In the genomic region with DNA sequence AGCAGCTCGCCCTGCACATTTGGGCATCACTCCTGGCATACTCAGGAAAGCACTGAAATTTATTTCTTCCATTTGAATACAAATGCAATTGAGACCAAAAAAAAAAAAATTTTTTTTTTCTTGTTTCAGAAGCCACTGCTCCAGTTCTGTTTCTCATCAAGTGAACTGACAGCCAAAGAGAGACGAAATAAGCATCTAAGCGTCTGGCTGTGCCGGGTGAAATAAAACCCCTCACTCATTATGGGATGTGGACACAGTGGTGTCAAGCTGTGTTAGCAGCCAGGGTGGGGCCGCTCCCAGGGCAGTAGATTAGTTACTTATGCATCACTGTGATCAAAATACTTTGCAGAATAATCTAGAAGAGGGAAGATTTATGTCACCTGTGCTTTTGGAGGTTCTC, we compare ENCODE assay signal across 24 mouse cellular contexts.
DNase-seq lines count a peak whose midpoint lies in the region; ATAC-seq and TF ChIP-seq lines count a peak whose summit lies in the region.
"Had no signal": no experiment of that assay in that cellular context is flagged by ENCODE, and none has a peak within 500 bp of the region (broad histone marks: within the 10 kb centered on the region; RNA-seq: fewer than 3 reads in every experiment).

No protein-coding gene starts in this region.

- H3K27me3 ChIP-seq in heart, embryonic 10.5 days (ENCODE audit: insufficient read depth, poor library complexity, severe bottlenecking), result no peaks in the 10 kb centered on the region
- no peaks in the 10 kb centered on the region for H3K27me3 ChIP-seq in heart, embryonic 11.5 days (ENCODE audit: control insufficient read depth, insufficient read depth, low read length)
- H3K27me3 ChIP-seq in stomach, embryonic 14.5 days (ENCODE audit: control insufficient read depth, insufficient read depth, low read length), result no peaks in the 10 kb centered on the region
- H3K27me3 ChIP-seq in stomach, postnatal 0 days (ENCODE audit: control insufficient read depth, insufficient read depth, low read length), result no peaks in the 10 kb centered on the region
- peaks cover 2% of the 10 kb centered on the region; the same call in 1 of the 2 replicates for H3K27me3 ChIP-seq in embryonic facial prominence, embryonic 13.5 days
- H3K27me3 ChIP-seq: embryonic facial prominence, embryonic 15.5 days; heart, embryonic 13.5 days had no signal

- TF ChIP-seq CTCF in stomach, postnatal 0 days (IDR thresholded peaks at IDR 0.05; ENCODE audit: low read depth), result no peak

- no peak overlapping the region for H3K4me3 ChIP-seq in heart, embryonic 10.5 days
- H3K4me3 ChIP-seq in heart, embryonic 11.5 days (ENCODE audit: low read depth, low read length), result no peak overlapping the region
- H3K4me3 ChIP-seq in stomach, embryonic 14.5 days (ENCODE audit: low read depth, low read length), result no peak overlapping the region
- H3K4me3 ChIP-seq in stomach, postnatal 0 days (ENCODE audit: low read depth, low read length), result no peak overlapping the region
- no peak overlapping the region for H3K4me3 ChIP-seq in embryonic facial prominence, embryonic 13.5 days
- H3K4me3 ChIP-seq: embryonic facial prominence, embryonic 15.5 days; gastrocnemius, adult 2 months; heart, embryonic 13.5 days had no signal

- TF ChIP-seq EP300 in stomach, postnatal 0 days (optimal IDR thresholded peaks at IDR 0.05), result no peak

- H3K36me3 ChIP-seq in heart, embryonic 10.5 days, result no peaks in the 10 kb centered on the region
- no peaks in the 10 kb centered on the region for H3K36me3 ChIP-seq in heart, embryonic 11.5 days (ENCODE audit: control insufficient read depth, insufficient read depth, low read length)
- H3K36me3 ChIP-seq in stomach, embryonic 14.5 days (ENCODE audit: control insufficient read depth, insufficient read depth, low read length), result no peaks in the 10 kb centered on the region
- H3K36me3 ChIP-seq in stomach, postnatal 0 days (ENCODE audit: control insufficient read depth, insufficient read depth, low read length), result no peaks in the 10 kb centered on the region
- no peaks in the 10 kb centered on the region for H3K36me3 ChIP-seq in embryonic facial prominence, embryonic 13.5 days
- H3K36me3 ChIP-seq: embryonic facial prominence, embryonic 15.5 days; G1E; heart, embryonic 13.5 days had no signal

- ATAC-seq in heart, embryonic 11.5 days (replicated peaks; ENCODE audit: insufficient number of reproducible peaks, low FRiP score, low TSS enrichment), result no peak
- ATAC-seq in stomach, embryonic 14.5 days (ENCODE audit: insufficient number of reproducible peaks, insufficient read depth, low FRiP score, low read depth), result no peak
- ATAC-seq in stomach, postnatal 0 days (ENCODE audit: low FRiP score, low TSS enrichment), result no peak
- no peak for ATAC-seq in embryonic facial prominence, embryonic 13.5 days (ENCODE audit: insufficient number of reproducible peaks, insufficient read depth, low FRiP score, low TSS enrichment, low read depth)
- ATAC-seq in megakaryocyte-erythroid progenitor cell, adult 5-6 weeks (replicated peaks; ENCODE audit: low FRiP score, low TSS enrichment, poor library complexity, severe bottlenecking), result no peak
- ATAC-seq: forebrain, embryonic 14.5 days; forebrain, postnatal 0 days; Patski had no signal

- WGBS in heart, embryonic 10.5 days, result 39% methylated on average over 5 of the region's 5 CpGs
- WGBS in heart, embryonic 11.5 days (ENCODE audit: insufficient replicate concordance), result 48% methylated on average over 5 of the region's 5 CpGs
- 26% methylated on average over 5 of the region's 5 CpGs for WGBS in stomach, embryonic 14.5 days
- 31% methylated on average over 5 of the region's 5 CpGs for WGBS in stomach, postnatal 0 days
- 23% methylated on average over 5 of the region's 5 CpGs for WGBS in embryonic facial prominence, embryonic 13.5 days

- H3K4me2 ChIP-seq in heart, embryonic 11.5 days, result no peak overlapping the region
- H3K4me2 ChIP-seq in stomach, embryonic 14.5 days (replicated peaks; ENCODE audit: low read depth, low read length), result no peak overlapping the region
- no peak overlapping the region for H3K4me2 ChIP-seq in stomach, postnatal 0 days (replicated peaks; ENCODE audit: low read depth)
- no peak overlapping the region for H3K4me2 ChIP-seq in embryonic facial prominence, embryonic 13.5 days
- H3K4me2 ChIP-seq: embryonic facial prominence, embryonic 15.5 days; heart, embryonic 13.5 days had no signal

- no peak for DNase-seq in heart, embryonic 10.5 days (ENCODE audit: low spot score)
- DNase-seq in stomach, postnatal 0 days (ENCODE audit: low spot score), result no peak
- DNase-seq in urinary bladder, adult 2 months (ENCODE audit: low spot score), result no peak
- DNase-seq: adrenal gland, postnatal 10 days; B cell, adult 2 months; cerebellum, adult 18-20 months; cerebellum, adult 9-10 months; cerebellum, postnatal 14 days; forebrain, postnatal 0 days; gastrocnemius, adult 2 months; gastrocnemius, postnatal 14 days; heart, adult 11 months; heart, postnatal 14 days; heart, postnatal 4 days; kidney, adult 11 months had no signal

- H3K9me3 ChIP-seq in heart, embryonic 10.5 days, result no peaks in the 10 kb centered on the region
- no peaks in the 10 kb centered on the region for H3K9me3 ChIP-seq in heart, embryonic 11.5 days (replicated peaks; ENCODE audit: control insufficient read depth, low read length)
- no peaks in the 10 kb centered on the region for H3K9me3 ChIP-seq in stomach, embryonic 14.5 days (ENCODE audit: control insufficient read depth, low read depth, low read length)
- no peaks in the 10 kb centered on the region for H3K9me3 ChIP-seq in stomach, postnatal 0 days (ENCODE audit: control insufficient read depth, low read length)
- H3K9me3 ChIP-seq in embryonic facial prominence, embryonic 13.5 days, result no peaks in the 10 kb centered on the region
- H3K9me3 ChIP-seq: embryonic facial prominence, embryonic 15.5 days; G1E; heart, embryonic 13.5 days had no signal

- no peak overlapping the region for H3K9ac ChIP-seq in heart, embryonic 11.5 days (ENCODE audit: low read depth, low read length)
- no peak overlapping the region for H3K9ac ChIP-seq in stomach, embryonic 14.5 days (replicated peaks; ENCODE audit: low read depth, low read length)
- H3K9ac ChIP-seq in stomach, postnatal 0 days (ENCODE audit: low read length), result no peak overlapping the region
- no peak overlapping the region for H3K9ac ChIP-seq in embryonic facial prominence, embryonic 13.5 days
- H3K9ac ChIP-seq: embryonic facial prominence, embryonic 15.5 days; forebrain, postnatal 0 days; heart, embryonic 13.5 days had no signal

- 0 out of 2 replicates have a peak overlapping the region, but pooled peaks have one; percentile 42 for H3K27ac ChIP-seq in heart, embryonic 10.5 days
- H3K27ac ChIP-seq in heart, embryonic 11.5 days (ENCODE audit: low read depth, low read length), result no peak overlapping the region
- H3K27ac ChIP-seq in stomach, embryonic 14.5 days (ENCODE audit: low read length), result peak overlapping the region; percentile 15; the same call in 1 of the 2 replicates
- no peak overlapping the region for H3K27ac ChIP-seq in stomach, postnatal 0 days (replicated peaks)
- peak overlapping the region; percentile 16; the same call in 1 of the 2 replicates for H3K27ac ChIP-seq in embryonic facial prominence, embryonic 13.5 days
- H3K27ac ChIP-seq: embryonic facial prominence, embryonic 15.5 days; gastrocnemius, adult 2 months; heart, embryonic 13.5 days had no signal

- peaks cover 25% of the 10 kb centered on the region for H3K4me1 ChIP-seq in heart, embryonic 10.5 days
- peaks cover 8% of the 10 kb centered on the region; the same call in 1 of the 2 replicates for H3K4me1 ChIP-seq in heart, embryonic 11.5 days (ENCODE audit: control insufficient read depth, insufficient read depth, low read length)
- peaks cover 7% of the 10 kb centered on the region for H3K4me1 ChIP-seq in stomach, embryonic 14.5 days (ENCODE audit: control insufficient read depth, insufficient read depth, low read length)
- H3K4me1 ChIP-seq in stomach, postnatal 0 days (replicated peaks; ENCODE audit: control insufficient read depth, insufficient read depth), result no peaks in the 10 kb centered on the region
- peaks cover 29% of the 10 kb centered on the region for H3K4me1 ChIP-seq in embryonic facial prominence, embryonic 13.5 days

Comparison
In these comparisons a context has a peak if more than half of its experiments do, and no peak if none do; other contexts are left out.
1. H3K27ac ChIP-seq: peak in heart, embryonic 10.5 days (single experiment), stomach, embryonic 14.5 days (single experiment) and embryonic facial prominence, embryonic 13.5 days (single experiment); none in heart, embryonic 11.5 days (single experiment) and stomach, postnatal 0 days (single experiment).